Mouse (Mus musculus): ENCODE data around the gene Akap10. TPM values are rescaled to one million over a fixed set of nuclear protein-coding genes. Genes with fewer than 3 reads are reported as not detected.

Gene Akap10
- polyA plus RNA-seq, 2 experiments = 15.8 to 16.9 TPM

- peak overlapping the region; percentile 46 for H3K4me3 ChIP-seq (replicated peaks; ENCODE audit: low read length)
- peak overlapping the region; percentile 51 for H3K9ac ChIP-seq (ENCODE audit: low read depth, low read length, severe bottlenecking)
- no peaks in the 10 kb centered on the region for H3K4me1 ChIP-seq (ENCODE audit: control insufficient read depth, insufficient read depth, low read length)
- no peak overlapping the region for H3K27ac ChIP-seq (replicated peaks; ENCODE audit: low read depth, low read length)
- no peaks in the 10 kb centered on the region for H3K36me3 ChIP-seq (ENCODE audit: control insufficient read depth, insufficient read depth, low read length)
- 7% methylated on average over 25 of the region's 25 CpGs for WGBS
- H3K9me3 ChIP-seq (ENCODE audit: control insufficient read depth, low read length) = no peaks in the 10 kb centered on the region
- H3K4me2 ChIP-seq (replicated peaks; ENCODE audit: low read depth, low read length, severe bottlenecking) = peak overlapping the region; percentile 100
- ATAC-seq (ENCODE audit: low FRiP score, low read depth) (no peak), DNase-seq (ENCODE audit: low spot score) (peak; percentile 26)
- H3K27me3 ChIP-seq (ENCODE audit: control insufficient read depth, insufficient read depth, low read length) = peaks cover 18% of the 10 kb centered on the region; the same call in 1 of the 2 replicates
- TF ChIP-seq POLR2A (IDR thresholded peaks at IDR 0.05; ENCODE audit: borderline replicate concordance, extremely low read depth, insufficient read depth, insufficient read length) = no peak
Observed at GRCm38 (mm10) chr11:61957296-61957813, 27.3 kb upstream of the Akap10 start.

DNA sequence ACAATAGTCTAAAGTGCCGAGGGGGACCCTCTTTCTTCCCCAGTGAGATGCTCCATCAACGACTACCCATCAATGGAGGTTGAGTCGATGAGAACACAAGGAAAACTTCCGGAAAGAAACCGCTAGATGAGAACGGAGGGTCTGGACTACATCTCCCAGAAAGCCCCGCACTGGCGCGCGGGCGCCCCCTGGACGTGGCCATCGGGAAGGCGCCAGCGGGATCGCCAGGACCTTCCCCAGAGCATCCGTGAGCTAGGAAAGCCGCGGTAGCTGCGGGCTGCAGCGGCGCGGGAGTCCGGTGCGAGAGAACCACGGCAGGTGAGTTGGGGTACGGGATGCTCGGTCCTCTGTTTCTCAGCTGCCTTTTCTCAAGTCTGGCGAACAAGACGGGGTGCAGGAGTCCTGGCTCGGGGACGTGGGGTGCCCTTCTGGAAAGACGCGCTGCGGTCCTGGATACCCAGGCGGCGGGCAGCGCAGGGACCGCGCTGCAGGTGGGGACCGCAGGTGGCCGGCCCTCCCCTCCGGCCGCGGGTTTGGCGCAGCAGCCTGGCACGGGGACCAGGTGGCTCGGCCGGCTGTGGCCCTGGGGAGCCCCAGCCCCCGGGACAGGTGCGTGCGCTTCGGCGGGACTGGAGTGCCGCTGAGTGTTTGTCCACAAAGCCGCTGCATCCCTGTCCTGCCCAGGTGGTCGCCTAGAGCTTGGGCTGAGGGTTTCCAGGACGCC, 26.7 kb upstream of the Akap10 start, which contains the start of gene Specc1:
Gene Specc1, plus strand, starts transcription at position 192 of the 724 bp plus-strand sequence.
- H3K4me1 ChIP-seq (ENCODE audit: control insufficient read depth, insufficient read depth, low read length) = no peaks in the 10 kb centered on the region
- 3% methylated on average over 55 of the region's 58 CpGs for WGBS
- peaks cover 18% of the 10 kb centered on the region; the same call in 1 of the 2 replicates for H3K27me3 ChIP-seq (ENCODE audit: control insufficient read depth, insufficient read depth, low read length)
- no peaks in the 10 kb centered on the region for H3K36me3 ChIP-seq (ENCODE audit: control insufficient read depth, insufficient read depth, low read length)
- H3K4me2 ChIP-seq (replicated peaks; ENCODE audit: low read depth, low read length, severe bottlenecking) = peak within 1 kb of the TSS; percentile 100
- DNase-seq (ENCODE audit: low spot score) (peak; percentile 90), ATAC-seq (ENCODE audit: low FRiP score, low read depth) (peak; percentile 91)
- no peak within 1 kb of the TSS for H3K27ac ChIP-seq (replicated peaks; ENCODE audit: low read depth, low read length)
- peak within 1 kb of the TSS; percentile 51 for H3K9ac ChIP-seq (ENCODE audit: low read depth, low read length, severe bottlenecking)
- H3K4me3 ChIP-seq (replicated peaks; ENCODE audit: low read length) = peak within 1 kb of the TSS; percentile 46
- TF ChIP-seq POLR2A (IDR thresholded peaks at IDR 0.05; ENCODE audit: borderline replicate concordance, extremely low read depth, insufficient read depth, insufficient read length) = no peak
- no peaks in the 10 kb centered on the region for H3K9me3 ChIP-seq (ENCODE audit: control insufficient read depth, low read length)

DNA sequence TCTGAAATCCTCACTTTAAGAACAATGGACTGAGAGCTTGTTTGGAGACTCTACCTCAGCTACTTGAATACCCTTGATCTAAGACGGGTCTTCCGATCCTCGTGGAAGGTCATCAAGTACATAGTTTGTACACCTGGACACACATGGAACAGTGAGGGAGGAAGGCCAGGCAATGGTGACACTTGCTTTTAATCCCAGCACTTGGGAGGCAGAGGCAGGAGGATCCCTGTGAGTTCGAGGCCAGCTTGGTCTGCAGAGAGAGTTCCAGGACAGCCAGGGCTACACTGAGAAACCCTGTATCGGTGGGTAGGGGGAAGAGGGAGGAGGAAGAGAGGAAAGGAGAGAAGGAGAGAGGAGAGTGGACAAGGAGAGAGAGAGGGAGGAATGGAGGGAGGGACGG, 25.9 kb upstream of the Akap10 start:
- Histone ChIP-seq H3K9me3 (ENCODE audit: control insufficient read depth, low read length) (no peaks in the 10 kb centered on the region), H3K36me3 (ENCODE audit: control insufficient read depth, insufficient read depth, low read length) (no peaks in the 10 kb centered on the region), H3K9ac (ENCODE audit: low read depth, low read length, severe bottlenecking) (no peak overlapping the region), H3K4me2 (replicated peaks; ENCODE audit: low read depth, low read length, severe bottlenecking) (no peak overlapping the region; the same call in 1 of the 2 replicates), H3K4me3 (replicated peaks; ENCODE audit: low read length) (no peak overlapping the region), H3K27ac (replicated peaks; ENCODE audit: low read depth, low read length) (no peak overlapping the region), H3K4me1 (ENCODE audit: control insufficient read depth, insufficient read depth, low read length) (no peaks in the 10 kb centered on the region), H3K27me3 (ENCODE audit: control insufficient read depth, insufficient read depth, low read length) (peaks cover 18% of the 10 kb centered on the region; the same call in 1 of the 2 replicates)
- ATAC-seq (ENCODE audit: low FRiP score, low read depth) = no peak
- WGBS = 86% methylated on average over 6 of the region's 6 CpGs
- no peak for TF ChIP-seq POLR2A (IDR thresholded peaks at IDR 0.05; ENCODE audit: borderline replicate concordance, extremely low read depth, insufficient read depth, insufficient read length)
- no peak for DNase-seq (ENCODE audit: low spot score)

GRCm38 (mm10) chr11:61955136-61955535, 25.1 kb upstream of the Akap10 start:
- 76% methylated on average over 6 of the region's 6 CpGs for WGBS
- Histone ChIP-seq H3K36me3 (ENCODE audit: control insufficient read depth, insufficient read depth, low read length) (no peaks in the 10 kb centered on the region), H3K27me3 (ENCODE audit: control insufficient read depth, insufficient read depth, low read length) (peaks cover 18% of the 10 kb centered on the region; the same call in 1 of the 2 replicates), H3K4me3 (replicated peaks; ENCODE audit: low read length) (no peak overlapping the region), H3K4me1 (ENCODE audit: control insufficient read depth, insufficient read depth, low read length) (no peaks in the 10 kb centered on the region), H3K9ac (ENCODE audit: low read depth, low read length, severe bottlenecking) (no peak overlapping the region), H3K27ac (replicated peaks; ENCODE audit: low read depth, low read length) (no peak overlapping the region), H3K4me2 (replicated peaks; ENCODE audit: low read depth, low read length, severe bottlenecking) (no peak overlapping the region), H3K9me3 (ENCODE audit: control insufficient read depth, low read length) (no peaks in the 10 kb centered on the region)
- no peak for TF ChIP-seq POLR2A (IDR thresholded peaks at IDR 0.05; ENCODE audit: borderline replicate concordance, extremely low read depth, insufficient read depth, insufficient read length)
- DNase-seq (ENCODE audit: low spot score) (no peak), ATAC-seq (ENCODE audit: low FRiP score, low read depth) (no peak)

DNA sequence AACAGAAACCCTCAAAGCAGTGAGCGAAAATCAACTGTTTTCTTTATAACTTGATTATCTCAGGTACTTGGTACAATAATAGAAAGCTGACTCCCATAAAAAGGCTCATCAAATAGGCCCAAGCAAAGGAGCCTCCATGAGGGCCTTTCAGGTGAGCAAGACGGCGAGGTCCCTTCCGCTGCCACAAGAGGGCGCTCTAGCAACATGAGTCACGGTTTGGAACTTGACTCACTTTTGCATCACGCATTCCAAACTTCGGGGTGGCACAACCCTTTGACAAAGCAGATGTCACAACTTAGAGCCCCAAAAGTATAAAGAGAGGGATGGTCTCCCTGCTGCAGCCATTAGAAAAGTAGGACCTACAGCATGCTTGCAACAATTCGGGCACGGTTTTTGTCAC, 20.6 kb upstream of the Akap10 start:
- Histone ChIP-seq H3K36me3 (ENCODE audit: control insufficient read depth, insufficient read depth, low read length) (no peaks in the 10 kb centered on the region), H3K4me2 (replicated peaks; ENCODE audit: low read depth, low read length, severe bottlenecking) (no peak overlapping the region; the same call in 1 of the 2 replicates)
- ATAC-seq (ENCODE audit: low FRiP score, low read depth) = no peak

More for the DNA sequence above, 20.6 kb upstream of the Akap10 start:
- Histone ChIP-seq H3K9me3 (ENCODE audit: control insufficient read depth, low read length) (no peaks in the 10 kb centered on the region), H3K27me3 (ENCODE audit: control insufficient read depth, insufficient read depth, low read length) (no peaks in the 10 kb centered on the region), H3K4me3 (replicated peaks; ENCODE audit: low read length) (no peak overlapping the region), H3K4me1 (ENCODE audit: control insufficient read depth, insufficient read depth, low read length) (no peaks in the 10 kb centered on the region), H3K9ac (ENCODE audit: low read depth, low read length, severe bottlenecking) (no peak overlapping the region), H3K27ac (replicated peaks; ENCODE audit: low read depth, low read length) (no peak overlapping the region)
- TF ChIP-seq POLR2A (IDR thresholded peaks at IDR 0.05; ENCODE audit: borderline replicate concordance, extremely low read depth, insufficient read depth, insufficient read length) = no peak
- DNase-seq (ENCODE audit: low spot score) = peak; percentile 77
- 18% methylated on average over 10 of the region's 10 CpGs for WGBS

Measured in limb, embryonic 14.5 days (tissue).